Mouse (Mus musculus): ENCODE data around the gene Cldn18.

DNA sequence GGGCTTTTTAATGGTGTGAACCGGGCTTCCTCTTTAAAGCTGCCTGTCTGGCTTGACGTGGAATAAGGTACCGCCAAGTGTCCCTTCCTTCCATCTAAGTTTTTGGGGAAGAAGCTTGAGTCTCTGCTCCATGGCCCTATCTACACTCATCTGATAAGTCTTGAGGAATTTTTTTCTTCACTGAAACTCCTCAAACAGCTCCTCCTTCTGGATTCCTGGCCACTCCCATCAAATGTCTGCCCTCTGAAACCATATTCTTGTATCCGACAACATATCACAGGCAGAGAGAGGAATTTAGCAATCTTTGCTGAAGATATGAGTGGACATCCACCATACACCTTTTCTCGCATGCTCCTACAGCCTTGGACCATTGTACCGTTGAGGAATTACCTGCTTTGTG, 10.8 kb downstream of the Cldn18 start:
- no peak for TF ChIP-seq ZNF384 (IDR thresholded peaks at IDR 0.05; ENCODE audit: low read depth, low read length)
- TF ChIP-seq CHD2 (IDR thresholded peaks at IDR 0.05; ENCODE audit: low read depth, low read length) = no peak
- TF ChIP-seq MAFK (IDR thresholded peaks at IDR 0.05; ENCODE audit: insufficient read depth, low read depth, low read length) = no peak

All from ES-E14 (cell line).